Mouse (Mus musculus): Measurements from ENCODE around the gene Agap1. TPM values are rescaled to one million over a fixed set of nuclear protein-coding genes. Genes with fewer than 3 reads are reported as not detected.
A peak's percentile ranks its signal among the peaks of the same experiment; 100 is the strongest.

Agap1 gene
- polyA plus RNA-seq, 1 experiment from 2014 or later: 21.3 TPM

DNA sequence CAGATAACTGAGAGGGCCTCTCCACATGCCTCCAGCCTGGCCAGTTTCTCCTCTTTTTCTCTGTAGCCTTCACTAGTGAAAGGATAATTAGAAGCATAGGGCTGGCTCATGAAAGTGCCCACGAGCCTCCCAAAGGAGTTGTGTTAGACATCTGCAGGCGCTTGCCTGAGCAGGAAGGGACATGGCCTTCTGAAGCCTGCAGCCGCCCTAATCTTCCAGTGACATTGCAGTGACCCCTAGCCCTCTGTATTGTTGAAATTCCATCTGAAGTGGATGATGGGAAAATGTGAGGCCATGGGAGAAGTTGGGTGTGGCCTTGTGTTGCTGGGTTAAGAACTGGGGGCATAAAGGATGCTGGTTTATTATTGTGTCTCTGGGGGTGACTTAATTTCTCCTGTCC, 269.5 kb downstream of the Agap1 start:
- peak; percentile 29 for DNase-seq
- H3K9ac ChIP-seq: no peak overlapping the region
- no peak for TF ChIP-seq CTCF (IDR thresholded peaks at IDR 0.05; ENCODE audit: low read depth)

DNA sequence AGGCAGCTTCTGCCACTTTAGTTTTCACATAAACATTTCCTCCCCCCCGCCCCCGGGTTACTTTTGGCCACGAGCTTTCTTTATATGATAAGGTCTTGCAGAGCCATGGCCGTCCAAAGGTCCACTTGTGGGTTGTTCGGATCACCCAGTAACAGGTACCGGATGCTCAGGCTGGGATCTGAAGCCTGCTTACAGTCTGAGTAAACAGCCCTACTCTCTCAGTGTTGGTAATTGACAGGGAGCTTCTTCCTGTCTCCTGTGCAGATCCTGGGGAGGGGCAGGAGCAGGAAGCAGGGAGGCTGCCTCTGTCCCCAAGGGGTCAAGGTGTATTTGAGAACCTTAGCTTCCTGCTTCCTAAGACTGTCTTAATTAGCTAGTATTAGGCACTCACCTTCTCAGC, 269.9 kb downstream of the Agap1 start:
- 44% methylated on average over 6 of the region's 6 CpGs for WGBS
- TF ChIP-seq CTCF (IDR thresholded peaks at IDR 0.05; ENCODE audit: low read depth): no peak
- Histone ChIP-seq H3K4me3 (ENCODE audit: low read depth, low read length) (no peak overlapping the region), H3K4me1 (ENCODE audit: insufficient read depth) (no peaks in the 10 kb centered on the region), H3K36me3 (ENCODE audit: insufficient read depth) (peaks cover 15% of the 10 kb centered on the region; the same call in 1 of the 2 replicates), H3K9ac (no peak overlapping the region), H3K27ac (ENCODE audit: low read depth) (no peak overlapping the region), H3K9me3 (ENCODE audit: low read depth, low read length) (no peaks in the 10 kb centered on the region), H3K27me3 (ENCODE audit: insufficient read depth, low read length) (no peaks in the 10 kb centered on the region), H3K4me2 (no peak overlapping the region)
- no peak for ATAC-seq (ENCODE audit: insufficient read depth)
- DNase-seq: peak; percentile 9

More for the DNA sequence above, 269.5 kb downstream of the Agap1 start:
- H3K4me2 ChIP-seq: no peak overlapping the region
- no peak overlapping the region for H3K4me3 ChIP-seq (ENCODE audit: low read depth, low read length)
- H3K27me3 ChIP-seq (ENCODE audit: insufficient read depth, low read length): no peaks in the 10 kb centered on the region
- H3K36me3 ChIP-seq (ENCODE audit: insufficient read depth): peaks cover 14% of the 10 kb centered on the region; the same call in 1 of the 2 replicates
- no peaks in the 10 kb centered on the region for H3K9me3 ChIP-seq (ENCODE audit: low read depth, low read length)
- WGBS: 41% methylated on average over 3 of the region's 3 CpGs
- no peak overlapping the region for H3K27ac ChIP-seq (ENCODE audit: low read depth)
- no peak for ATAC-seq (ENCODE audit: insufficient read depth)
- H3K4me1 ChIP-seq (ENCODE audit: insufficient read depth): no peaks in the 10 kb centered on the region

DNA sequence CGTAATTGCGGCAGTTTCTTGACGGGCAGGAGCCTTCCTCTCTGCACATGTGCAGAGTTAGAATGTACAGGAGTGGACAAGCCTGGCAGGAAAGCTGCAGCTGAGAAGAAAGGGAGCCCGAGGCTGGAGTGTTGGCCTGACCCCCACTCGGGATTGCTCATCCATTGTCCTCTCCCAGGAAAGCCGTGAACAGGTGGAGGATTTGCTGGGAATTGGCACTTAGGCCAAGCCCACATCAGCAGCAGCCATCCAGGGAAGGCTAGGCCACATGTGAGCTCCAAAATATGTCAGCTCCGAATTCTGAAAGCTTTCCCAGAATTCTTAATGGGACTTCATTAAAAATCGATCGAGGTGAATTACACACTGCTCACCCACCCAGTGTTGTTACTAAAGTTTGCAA, 270.4 kb downstream of the Agap1 start:
- H3K9me3 ChIP-seq (ENCODE audit: low read depth, low read length): no peaks in the 10 kb centered on the region
- whole genome bisulfite sequencing: 54% methylated on average over 9 of the region's 9 CpGs

DNA sequence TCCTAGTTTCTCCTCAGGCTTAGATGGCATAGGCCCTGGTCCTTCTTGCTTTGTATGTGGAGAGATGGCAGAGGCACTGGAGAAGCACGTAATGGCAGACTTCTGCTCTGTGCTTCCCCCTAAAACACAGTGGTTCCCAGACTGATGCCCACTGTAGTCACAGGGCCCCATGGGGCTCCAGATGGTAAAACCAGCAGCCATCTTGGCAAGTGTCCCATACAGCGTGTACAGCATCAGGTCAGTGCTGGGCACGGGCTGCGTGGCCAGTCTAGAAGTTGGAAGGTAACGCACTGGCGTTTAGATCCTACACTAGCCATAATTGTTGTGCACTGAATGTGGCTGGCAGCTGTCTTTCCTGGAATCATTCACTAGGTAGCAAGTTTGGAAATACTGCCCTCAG, 273.9 kb downstream of the Agap1 start:
- 92% methylated on average over 6 of the region's 6 CpGs for WGBS
- H3K27ac ChIP-seq (ENCODE audit: low read depth): no peak overlapping the region
- no peak overlapping the region for H3K4me2 ChIP-seq
- TF ChIP-seq CTCF (IDR thresholded peaks at IDR 0.05; ENCODE audit: low read depth): no peak
- DNase-seq: no peak
- H3K36me3 ChIP-seq (ENCODE audit: insufficient read depth): peaks cover 26% of the 10 kb centered on the region; the same call in 1 of the 2 replicates
- no peaks in the 10 kb centered on the region for H3K9me3 ChIP-seq (ENCODE audit: low read depth, low read length)
- no peaks in the 10 kb centered on the region; the same call in 1 of the 2 replicates for H3K4me1 ChIP-seq (ENCODE audit: insufficient read depth)
- H3K27me3 ChIP-seq (ENCODE audit: insufficient read depth, low read length): no peaks in the 10 kb centered on the region
- no peak overlapping the region for H3K9ac ChIP-seq
- no peak for ATAC-seq (ENCODE audit: insufficient read depth)
- H3K4me3 ChIP-seq (ENCODE audit: low read depth, low read length): no peak overlapping the region

More for the DNA sequence above, 270.4 kb downstream of the Agap1 start:
- Histone ChIP-seq H3K4me3 (ENCODE audit: low read depth, low read length) (no peak overlapping the region), H3K27me3 (ENCODE audit: insufficient read depth, low read length) (no peaks in the 10 kb centered on the region), H3K4me1 (ENCODE audit: insufficient read depth) (no peaks in the 10 kb centered on the region), H3K9ac (no peak overlapping the region), H3K36me3 (ENCODE audit: insufficient read depth) (peaks cover 19% of the 10 kb centered on the region; the same call in 1 of the 2 replicates), H3K27ac (ENCODE audit: low read depth) (no peak overlapping the region), H3K4me2 (no peak overlapping the region)
- no peak for DNase-seq
- no peak for ATAC-seq (ENCODE audit: insufficient read depth)
- TF ChIP-seq CTCF (IDR thresholded peaks at IDR 0.05; ENCODE audit: low read depth): no peak

DNA sequence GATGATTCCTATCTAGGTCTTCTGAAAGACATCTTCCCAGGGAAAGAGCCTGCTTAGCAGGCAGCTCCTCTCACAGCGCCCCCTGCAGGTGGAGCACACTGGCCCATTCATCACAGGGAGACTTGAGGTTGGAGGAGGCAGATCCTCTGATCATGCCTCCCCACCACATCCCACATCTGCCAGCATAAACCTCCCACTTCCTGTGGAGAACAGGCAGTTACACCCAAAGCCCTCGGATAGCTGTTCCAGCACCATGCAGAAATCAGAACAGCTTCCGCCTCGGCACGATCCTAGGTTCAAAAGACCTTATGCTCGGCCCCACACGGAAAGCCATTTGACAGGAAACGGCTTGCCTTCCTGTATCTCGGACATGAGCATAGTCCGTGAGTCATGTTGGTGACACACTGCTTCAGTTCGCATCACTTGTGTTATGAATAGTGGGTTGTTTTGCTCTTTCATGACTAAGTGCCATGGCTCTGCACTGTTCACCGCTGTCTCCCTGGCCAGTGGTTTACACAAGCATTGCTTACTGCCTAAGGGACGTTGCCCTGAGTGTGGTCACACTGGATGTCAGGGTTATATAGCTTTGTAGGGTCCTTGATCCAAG, 276.1 kb downstream of the Agap1 start:
- WGBS: 70% methylated on average over 13 of the region's 13 CpGs
- TF ChIP-seq CTCF (IDR thresholded peaks at IDR 0.05; ENCODE audit: low read depth): peak; percentile 61
- H3K9ac ChIP-seq: no peak overlapping the region
- no peaks in the 10 kb centered on the region for H3K9me3 ChIP-seq (ENCODE audit: low read depth, low read length)
- H3K27me3 ChIP-seq (ENCODE audit: insufficient read depth, low read length): no peaks in the 10 kb centered on the region
- no peaks in the 10 kb centered on the region; the same call in 1 of the 2 replicates for H3K4me1 ChIP-seq (ENCODE audit: insufficient read depth)
- H3K4me2 ChIP-seq: no peak overlapping the region
- peaks cover 28% of the 10 kb centered on the region; the same call in 1 of the 2 replicates for H3K36me3 ChIP-seq (ENCODE audit: insufficient read depth)
- no peak overlapping the region; the same call in 1 of the 2 replicates for H3K27ac ChIP-seq (ENCODE audit: low read depth)
- ATAC-seq (ENCODE audit: insufficient read depth) (no peak), DNase-seq (peak; percentile 38)
- no peak overlapping the region for H3K4me3 ChIP-seq (ENCODE audit: low read depth, low read length)

DNA sequence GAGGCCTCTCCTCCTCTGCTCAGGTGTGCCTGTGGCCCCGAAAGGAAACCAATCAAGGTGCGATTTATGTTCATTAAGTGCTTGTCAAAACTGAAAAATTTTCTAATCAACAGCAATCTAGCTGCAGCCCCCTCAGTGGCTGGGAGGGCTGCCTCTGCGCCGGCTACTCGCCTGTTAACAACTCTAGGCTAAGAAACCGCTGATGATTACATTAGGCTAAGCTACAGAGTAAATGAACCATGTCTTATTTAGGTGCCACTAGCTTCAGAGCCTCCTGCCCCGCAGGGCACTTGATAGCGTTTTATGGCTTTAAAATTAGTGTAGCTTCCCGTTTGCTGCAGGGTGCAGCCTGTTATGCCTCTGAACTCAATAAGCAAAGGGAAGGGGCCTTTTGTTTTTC, 279.8 kb downstream of the Agap1 start:
- Histone ChIP-seq H3K4me3 (ENCODE audit: low read depth, low read length) (no peak overlapping the region), H3K4me2 (no peak overlapping the region), H3K27me3 (ENCODE audit: insufficient read depth, low read length) (no peaks in the 10 kb centered on the region), H3K4me1 (ENCODE audit: insufficient read depth) (no peaks in the 10 kb centered on the region; the same call in 1 of the 2 replicates), H3K9ac (no peak overlapping the region), H3K27ac (ENCODE audit: low read depth) (no peak overlapping the region), H3K36me3 (ENCODE audit: insufficient read depth) (0 out of 2 replicates have a peak, but pooled peaks cover 13% of the 10 kb centered on the region), H3K9me3 (ENCODE audit: low read depth, low read length) (no peaks in the 10 kb centered on the region)
- no peak for ATAC-seq (ENCODE audit: insufficient read depth)
- no peak for TF ChIP-seq CTCF (IDR thresholded peaks at IDR 0.05; ENCODE audit: low read depth)
- WGBS: 66% methylated on average over 9 of the region's 9 CpGs
- DNase-seq: no peak

DNA sequence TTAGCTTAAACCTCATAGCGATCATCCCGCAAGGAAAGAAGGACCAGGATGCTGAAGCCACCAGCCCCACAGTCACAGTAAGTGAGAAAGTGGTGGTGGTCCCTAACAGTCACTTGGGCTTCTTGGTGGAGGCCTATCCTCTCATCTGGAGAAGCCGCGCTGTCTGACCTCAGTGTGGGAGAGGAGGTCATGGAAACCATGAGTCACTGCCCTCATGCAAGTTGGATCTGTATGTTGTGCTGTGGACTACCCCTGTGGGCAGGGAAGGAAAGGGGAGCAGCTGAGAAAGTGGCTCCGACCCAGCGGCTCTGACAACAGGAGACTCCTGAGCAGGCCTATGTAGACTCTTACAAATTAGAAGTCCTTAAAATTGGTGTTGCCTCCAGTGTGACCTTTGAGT, 280.5 kb downstream of the Agap1 start:
- Histone ChIP-seq H3K9me3 (ENCODE audit: low read depth, low read length) (no peaks in the 10 kb centered on the region), H3K4me2 (no peak overlapping the region), H3K27me3 (ENCODE audit: insufficient read depth, low read length) (no peaks in the 10 kb centered on the region), H3K27ac (ENCODE audit: low read depth) (no peak overlapping the region), H3K4me1 (ENCODE audit: insufficient read depth) (no peaks in the 10 kb centered on the region; the same call in 1 of the 2 replicates), H3K9ac (no peak overlapping the region), H3K4me3 (ENCODE audit: low read depth, low read length) (no peak overlapping the region), H3K36me3 (ENCODE audit: insufficient read depth) (0 out of 2 replicates have a peak, but pooled peaks cover 8% of the 10 kb centered on the region)
- no peak for TF ChIP-seq CTCF (IDR thresholded peaks at IDR 0.05; ENCODE audit: low read depth)
- ATAC-seq (ENCODE audit: insufficient read depth): no peak
- DNase-seq: no peak
- WGBS: 85% methylated on average over 6 of the region's 6 CpGs

Data from lung, embryonic 14.5 days (tissue).